In genomic region chr15:36339971-36340550, GRCm38 (mm10) we compare ENCODE assay signal across 30 mouse cellular contexts.
DNase-seq lines count a peak whose midpoint lies in the region; ATAC-seq and TF ChIP-seq lines count a peak whose summit lies in the region.
"Had no signal": no experiment of that assay in that cellular context is flagged by ENCODE, and none has a peak within 500 bp of the region (broad histone marks: within the 10 kb centered on the region; RNA-seq: fewer than 3 reads in every experiment).

No protein-coding gene starts in this region.

- intact Hi-C loops in heart, postnatal 14 days (cut with DNase I): loop anchor here (5.0 kb wide), 1 partner anchor 38 kb away; no protein-coding TSS in a partner anchor

- peak; percentile 83 for DNase-seq in heart, adult 11 months
- DNase-seq in heart, postnatal 14 days: no peak
- peak; percentile 93 for DNase-seq in brain, adult 2 months (ENCODE audit: low read depth, low spot score)
- peak; percentile 74 to 91 for DNase-seq in cerebellum, adult 2 months
- peak; percentile 11 to 33 for DNase-seq in cerebellum, postnatal 14 days
- DNase-seq: adrenal gland, postnatal 10 days; gastrocnemius, postnatal 14 days; heart, adult 18-20 months; heart, postnatal 10 days; kidney, adult 2 months; kidney, postnatal 36 days; lung, adult 2 months; lung, postnatal 10 days; thymus, adult 2 months; thymus, postnatal 36 days had no signal

- TF ChIP-seq POLR2A in cerebellum, adult 2 months (IDR thresholded peaks at IDR 0.05; ENCODE audit: borderline replicate concordance, insufficient read depth, low read length): no peak

- H3K27me3 ChIP-seq in cerebellum, adult 2 months (ENCODE audit: control insufficient read depth, insufficient read depth, low read length): no peaks in the 10 kb centered on the region
- H3K27me3 ChIP-seq in hindbrain, embryonic 16.5 days (replicated peaks; ENCODE audit: control insufficient read depth, insufficient read depth, low read length): no peaks in the 10 kb centered on the region
- no peaks in the 10 kb centered on the region for H3K27me3 ChIP-seq in hindbrain, embryonic 13.5 days
- H3K27me3 ChIP-seq: embryonic facial prominence, embryonic 15.5 days; forebrain, embryonic 13.5 days; heart, embryonic 13.5 days; intestine, embryonic 15.5 days; limb, embryonic 15.5 days; midbrain, embryonic 13.5 days had no signal

- no peak overlapping the region for H3K4me3 ChIP-seq in cerebellum, adult 2 months (replicated peaks; ENCODE audit: insufficient read depth, low read depth, low read length)
- H3K4me3 ChIP-seq in hindbrain, embryonic 16.5 days (ENCODE audit: low read length): no peak overlapping the region
- H3K4me3 ChIP-seq in hindbrain, embryonic 13.5 days: no peak overlapping the region
- H3K4me3 ChIP-seq: embryonic facial prominence, embryonic 10.5 days; embryonic facial prominence, embryonic 15.5 days; forebrain, embryonic 13.5 days; heart, embryonic 13.5 days; hindbrain, embryonic 10.5 days; intestine, embryonic 15.5 days; layer of hippocampus, adult 2 months; limb, embryonic 10.5 days; limb, embryonic 15.5 days; midbrain, embryonic 13.5 days had no signal

- H3K4me2 ChIP-seq in hindbrain, embryonic 16.5 days (ENCODE audit: low read length): no peak overlapping the region
- no peak overlapping the region for H3K4me2 ChIP-seq in hindbrain, embryonic 13.5 days
- H3K4me2 ChIP-seq: embryonic facial prominence, embryonic 15.5 days; forebrain, embryonic 13.5 days; heart, embryonic 13.5 days; intestine, embryonic 15.5 days; limb, embryonic 15.5 days; midbrain, embryonic 13.5 days had no signal

- peak overlapping the region; percentile 84 for H3K27ac ChIP-seq in cerebellum, adult 2 months (ENCODE audit: insufficient read depth, low read length)
- H3K27ac ChIP-seq in hindbrain, embryonic 16.5 days (ENCODE audit: low read depth, low read length): no peak overlapping the region
- H3K27ac ChIP-seq in hindbrain, embryonic 13.5 days: no peak overlapping the region
- H3K27ac ChIP-seq: embryonic facial prominence, embryonic 10.5 days; embryonic facial prominence, embryonic 15.5 days; forebrain, embryonic 13.5 days; heart, embryonic 13.5 days; hindbrain, embryonic 10.5 days; hindbrain, postnatal 0 days; intestine, embryonic 15.5 days; layer of hippocampus, adult 2 months; limb, embryonic 10.5 days; limb, embryonic 15.5 days; macrophage; midbrain, embryonic 13.5 days had no signal

- ATAC-seq in hindbrain, embryonic 16.5 days: no peak
- ATAC-seq in hindbrain, embryonic 13.5 days (ENCODE audit: low FRiP score): no peak
- ATAC-seq: forebrain, embryonic 13.5 days; hindbrain, postnatal 0 days; intestine, embryonic 15.5 days; midbrain, embryonic 13.5 days had no signal

- H3K4me1 ChIP-seq in cerebellum, adult 2 months (ENCODE audit: control insufficient read depth, insufficient read depth, low read length): peaks cover 9% of the 10 kb centered on the region
- no peaks in the 10 kb centered on the region for H3K4me1 ChIP-seq in hindbrain, embryonic 16.5 days (ENCODE audit: control insufficient read depth, insufficient read depth, low read depth, low read length)
- H3K4me1 ChIP-seq in hindbrain, embryonic 13.5 days (replicated peaks): no peaks in the 10 kb centered on the region
- H3K4me1 ChIP-seq: embryonic facial prominence, embryonic 10.5 days; embryonic facial prominence, embryonic 15.5 days; forebrain, embryonic 13.5 days; hindbrain, embryonic 10.5 days; intestine, embryonic 15.5 days; limb, embryonic 10.5 days; midbrain, embryonic 13.5 days had no signal

- WGBS in cerebellum, adult 2 months: 21% methylated on average over 5 of the region's 5 CpGs
- WGBS in hindbrain, embryonic 16.5 days: 85% methylated on average over 5 of the region's 5 CpGs
- WGBS in hindbrain, embryonic 13.5 days: 94% methylated on average over 5 of the region's 5 CpGs

- H3K9ac ChIP-seq in hindbrain, embryonic 16.5 days (ENCODE audit: low read depth, low read length): no peak overlapping the region
- H3K9ac ChIP-seq in hindbrain, embryonic 13.5 days: no peak overlapping the region
- H3K9ac ChIP-seq: embryonic facial prominence, embryonic 15.5 days; forebrain, embryonic 13.5 days; heart, embryonic 13.5 days; intestine, embryonic 15.5 days; limb, embryonic 15.5 days; midbrain, embryonic 13.5 days had no signal

- no peaks in the 10 kb centered on the region for H3K9me3 ChIP-seq in hindbrain, embryonic 16.5 days (ENCODE audit: control insufficient read depth, low read length)
- H3K9me3 ChIP-seq in hindbrain, embryonic 13.5 days: no peaks in the 10 kb centered on the region
- H3K9me3 ChIP-seq: embryonic facial prominence, embryonic 10.5 days; embryonic facial prominence, embryonic 15.5 days; forebrain, embryonic 13.5 days; G1E; heart, embryonic 13.5 days; hindbrain, embryonic 10.5 days; intestine, embryonic 15.5 days; limb, embryonic 10.5 days; limb, embryonic 15.5 days; midbrain, embryonic 13.5 days had no signal

- H3K36me3 ChIP-seq in hindbrain, embryonic 16.5 days (ENCODE audit: control insufficient read depth, insufficient read depth, low read length): no peaks in the 10 kb centered on the region
- H3K36me3 ChIP-seq in hindbrain, embryonic 13.5 days: no peaks in the 10 kb centered on the region
- H3K36me3 ChIP-seq: embryonic facial prominence, embryonic 10.5 days; embryonic facial prominence, embryonic 15.5 days; G1E; heart, embryonic 13.5 days; hindbrain, embryonic 10.5 days; intestine, embryonic 15.5 days; limb, embryonic 10.5 days; limb, embryonic 15.5 days; midbrain, embryonic 13.5 days had no signal

- no peak for TF ChIP-seq CTCF in cerebellum, adult 2 months (IDR thresholded peaks at IDR 0.05; ENCODE audit: borderline replicate concordance, insufficient read depth, low read depth, low read length)

Comparison
In these comparisons a context has a peak if more than half of its experiments do, and no peak if none do; other contexts are left out.
1. DNase-seq: peak in heart, adult 11 months (single experiment), brain, adult 2 months (single experiment), cerebellum, adult 2 months (2 of 2) and cerebellum, postnatal 14 days (2 of 2); none in heart, postnatal 14 days (0 of 2).